Mouse (Mus musculus) hematopoietic stem cell, adult 5-6 weeks (primary cell): ENCODE data around the gene Pah. TPM values are rescaled to one million over a fixed set of nuclear protein-coding genes. Genes with fewer than 3 reads are reported as not detected.

ENCODE experiments used
- ATAC-seq, 2 experiments: fragments of 125-278 bp in 1 of 2; replicated peaks in 1 of 2; 2 replicates each; pipeline ENCODE4 v1.8.0; 2016 to 2017; ENCODE audit warnings: inconsistent platforms in 2 of 2, mild to moderate bottlenecking in 2 of 2, moderate number of reproducible peaks in 2 of 2, low read depth in 1 of 2, moderate TSS enrichment in 1 of 2; ENCODE audit not compliant: low FRiP score in 2 of 2, poor library complexity in 2 of 2, severe bottlenecking in 2 of 2, insufficient read depth in 1 of 2, low TSS enrichment in 1 of 2
- total RNA-seq: library from RNA; stranded (forward); fragments of 172-1452, 232-1000 nt; gene quantifications from 2 replicates; pipeline ENCODE4 v1.2.3, GENCODE M21; 2017

Gene Pah
- not detected in 2 replicates for total RNA-seq

DNA sequence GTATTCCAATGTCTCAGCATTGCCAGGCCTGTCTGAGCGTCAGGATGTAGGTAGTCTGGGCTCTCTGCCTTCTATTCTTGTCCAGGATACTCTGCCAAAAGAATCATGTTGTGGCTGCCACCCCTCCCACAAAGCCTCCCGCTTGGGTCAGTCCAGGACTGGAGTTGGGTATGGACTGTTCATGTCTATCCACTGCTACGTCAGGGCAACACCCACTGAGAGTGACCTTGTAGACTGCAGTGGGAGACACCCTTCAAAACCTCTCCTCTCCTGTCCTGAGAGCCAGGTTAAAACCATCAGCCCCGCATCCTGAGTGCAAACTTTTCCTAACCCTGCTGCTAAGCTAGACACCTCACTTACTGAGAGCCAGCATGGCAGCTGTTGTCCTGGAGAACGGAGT, at the start of gene Pah:
Pah (plus strand) TSS at position 150 of the 400 bp plus-strand sequence.
- ATAC-seq = no peak

- no peak for ATAC-seq
These were observed 48.0 kb upstream of the Pah start for GRCm38 (mm10) chr10:87473475-87474131.

DNA sequence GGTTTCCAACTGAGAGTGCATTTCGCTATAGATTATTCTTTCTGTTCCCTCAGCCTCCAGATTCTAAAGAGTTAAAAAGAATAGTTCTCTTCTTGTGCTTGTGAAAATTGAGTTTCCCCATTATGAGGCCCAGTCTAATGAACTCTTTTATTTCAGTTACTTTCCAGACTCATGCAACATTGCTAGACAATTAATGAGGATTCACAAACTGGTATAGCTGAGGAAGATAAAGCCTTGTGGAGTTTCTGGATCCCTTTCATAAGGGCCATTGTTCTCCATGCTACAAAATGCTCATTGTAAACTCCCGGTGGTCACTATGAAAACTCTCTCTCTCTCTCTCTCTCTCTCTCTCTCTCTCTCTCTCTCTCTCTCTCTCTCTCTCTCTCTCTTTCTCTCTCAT, 46.6 kb upstream of the Pah start:
- no peak for ATAC-seq

DNA sequence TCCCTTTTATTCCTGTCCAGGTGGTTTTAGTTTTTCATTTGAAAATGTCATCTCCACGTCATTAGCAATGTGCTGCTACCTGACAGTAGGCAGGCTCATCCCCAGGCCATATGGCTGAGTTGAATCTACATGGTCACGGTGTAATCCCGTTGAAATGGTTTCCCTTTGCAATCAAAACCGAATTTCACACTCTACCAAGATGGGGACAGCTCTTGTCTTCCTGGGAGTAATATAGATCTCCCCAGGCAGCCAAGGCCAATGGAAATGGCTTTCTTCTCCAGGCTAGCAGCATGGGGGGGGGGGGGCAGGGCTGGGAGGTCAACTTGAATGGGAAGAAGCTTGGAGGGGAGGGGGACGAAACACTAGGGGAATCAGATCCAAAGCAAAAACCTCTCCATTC, 43.7 kb upstream of the Pah start:
- ATAC-seq = no peak

GRCm38 (mm10) chr10:87484831-87485720, 36.5 kb upstream of the Pah start:
- ATAC-seq = no peak

DNA sequence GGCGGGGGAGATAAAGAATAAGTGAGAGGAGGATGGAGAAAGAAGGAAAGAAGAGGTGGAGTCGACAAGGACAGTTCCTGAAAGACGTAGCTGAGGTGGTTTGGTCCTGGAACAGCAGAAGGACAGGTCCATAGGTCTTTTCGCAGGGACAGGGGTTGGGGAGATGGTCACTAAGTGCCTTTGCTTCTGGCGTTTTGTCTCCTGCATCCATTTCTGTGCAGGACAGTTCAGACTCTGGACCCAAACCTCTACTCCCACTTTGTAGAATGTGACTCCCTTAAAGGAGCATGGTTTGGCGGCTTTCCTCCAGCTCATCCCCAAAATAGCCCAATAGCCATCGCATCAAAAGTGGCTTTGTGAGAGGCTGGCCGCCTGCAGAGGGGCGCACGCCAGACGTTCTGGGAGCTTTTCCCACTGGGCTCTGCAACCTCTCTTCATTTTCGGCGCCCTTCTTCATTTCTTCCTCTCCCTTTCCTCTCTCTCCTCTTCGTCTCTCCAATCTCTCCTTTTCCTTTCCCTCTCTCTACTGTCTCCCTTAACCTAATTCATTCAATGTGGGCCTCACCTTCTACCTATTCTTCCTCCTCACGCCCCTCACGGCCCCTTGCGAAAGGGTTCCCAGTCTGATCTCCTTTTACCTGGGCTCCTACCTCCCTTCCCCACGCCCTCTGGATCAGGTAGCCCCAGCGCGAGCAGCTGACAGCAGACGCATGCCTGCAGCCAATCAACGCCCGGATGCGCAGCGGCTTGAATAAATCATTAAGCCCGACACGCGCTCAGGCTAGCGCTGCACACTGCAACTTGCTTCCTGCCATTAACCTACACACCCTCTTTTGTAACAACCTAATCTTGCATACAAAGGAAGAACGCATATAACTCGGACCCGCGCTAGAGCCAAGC, 35.6 kb upstream of the Pah start:
- ATAC-seq = 0 out of 4 replicates have a peak, but pooled peaks of 1 of the 2 experiments have one; percentile 36

DNA sequence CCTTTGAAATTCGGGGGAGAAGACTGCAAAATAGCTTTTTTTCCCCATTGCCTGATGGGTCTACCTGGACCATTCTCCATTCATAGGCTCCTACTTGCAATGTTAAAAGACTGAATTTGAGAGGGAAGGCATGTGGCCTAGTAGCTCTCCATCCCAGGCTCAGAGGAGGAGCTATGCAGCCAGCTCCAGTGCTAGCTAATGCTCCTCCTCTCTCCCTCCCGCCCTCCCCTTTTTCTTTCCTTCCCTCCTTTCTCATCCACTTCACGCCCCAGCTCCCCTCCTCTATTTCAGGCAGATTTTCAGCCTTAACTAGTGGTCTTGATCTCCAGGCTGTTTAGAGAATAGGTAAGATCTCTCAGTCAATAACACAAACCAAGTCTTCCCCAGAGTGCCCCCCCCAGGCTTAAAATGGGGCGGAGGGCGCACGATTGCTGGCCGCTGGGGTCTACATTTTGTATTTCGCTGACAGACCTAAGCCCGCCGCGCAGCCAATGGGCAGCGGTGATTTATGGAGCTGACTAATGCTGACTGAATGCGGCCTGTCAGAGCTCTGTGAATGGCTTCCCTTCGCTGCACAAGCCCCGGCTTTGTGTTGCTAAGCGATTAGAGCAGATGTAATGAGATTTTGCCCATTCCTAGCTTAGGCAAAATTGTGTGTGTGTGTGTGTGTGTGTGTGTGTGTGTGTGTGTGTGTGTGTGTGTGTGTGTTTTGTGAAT, 33.0 kb upstream of the Pah start:
- peak; percentile 19 to 70; a peak in 2 of 4 replicates for ATAC-seq

DNA sequence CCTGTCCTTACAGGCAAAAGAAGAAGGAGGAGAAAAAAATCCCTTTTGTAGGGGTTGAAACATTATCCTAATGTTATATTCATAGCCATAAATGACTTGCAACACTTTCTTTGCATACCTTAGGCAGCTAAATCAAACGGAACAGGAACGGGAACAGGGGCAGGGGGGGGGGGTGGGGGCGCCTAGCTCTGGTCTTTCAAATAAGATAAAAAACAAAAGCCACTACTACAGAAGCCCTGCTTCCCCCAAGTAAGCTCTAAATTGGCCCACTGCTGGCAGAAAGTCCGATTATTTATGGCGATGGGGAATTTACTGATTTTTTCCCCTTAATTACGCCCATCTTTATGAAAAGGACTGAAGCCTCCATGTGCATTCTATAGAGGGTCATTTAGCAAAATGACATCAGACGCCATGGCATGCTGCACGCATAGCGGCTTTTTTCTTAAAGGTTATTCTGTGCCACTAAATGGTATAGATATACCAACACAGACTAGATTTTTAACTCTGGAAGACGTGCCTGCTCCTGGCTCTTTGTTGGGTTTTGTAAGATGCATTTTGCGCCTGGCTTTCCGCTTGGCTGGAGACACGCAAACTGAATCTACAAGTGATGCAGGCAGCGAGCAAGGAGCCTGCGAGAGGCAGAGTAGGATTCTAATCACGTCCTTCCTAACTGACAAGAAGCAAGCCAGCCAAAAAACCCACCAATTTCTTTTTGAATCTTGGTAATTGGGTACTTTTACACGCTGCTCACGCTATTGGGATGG, 32.2 kb upstream of the Pah start:
- no peak for ATAC-seq

- no peak for ATAC-seq
These were observed 31.3 kb upstream of the Pah start for GRCm38 (mm10) chr10:87490328-87490727.

DNA sequence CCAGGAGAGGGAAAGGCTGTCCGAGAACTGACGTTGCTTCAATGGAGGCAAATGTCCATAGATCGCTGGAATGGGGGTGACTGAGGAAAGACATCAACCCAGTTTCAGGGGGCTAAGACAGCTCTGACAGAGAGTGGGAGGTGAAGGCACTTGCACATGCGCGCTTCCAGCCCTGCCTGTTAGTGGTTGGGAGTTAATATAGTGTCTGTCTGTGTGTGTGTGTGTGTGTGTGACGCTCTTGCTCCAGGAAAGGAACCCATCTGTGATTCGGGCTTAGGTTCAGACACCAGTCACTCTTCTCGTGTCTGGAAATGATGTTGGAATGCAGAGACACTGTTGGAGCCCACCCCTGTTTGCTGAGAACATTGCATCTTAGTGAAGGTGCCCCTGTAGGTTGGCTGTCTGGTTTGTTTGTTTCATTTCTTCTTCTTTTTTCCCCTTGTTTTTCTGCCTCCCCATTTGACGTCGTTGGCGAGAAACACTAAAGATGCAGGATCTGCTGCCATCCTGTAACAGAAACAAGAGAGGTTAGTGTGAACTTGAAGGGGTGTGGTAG, 30.0 kb upstream of the Pah start:
- no peak for ATAC-seq

GRCm38 (mm10) chr10:87492332-87492660, 29.3 kb upstream of the Pah start:
- ATAC-seq = no peak

GRCm38 (mm10) chr10:87492661-87493551, 28.7 kb upstream of the Pah start:
- peak; percentile 20 to 34; a peak in 2 of 4 replicates for ATAC-seq

DNA sequence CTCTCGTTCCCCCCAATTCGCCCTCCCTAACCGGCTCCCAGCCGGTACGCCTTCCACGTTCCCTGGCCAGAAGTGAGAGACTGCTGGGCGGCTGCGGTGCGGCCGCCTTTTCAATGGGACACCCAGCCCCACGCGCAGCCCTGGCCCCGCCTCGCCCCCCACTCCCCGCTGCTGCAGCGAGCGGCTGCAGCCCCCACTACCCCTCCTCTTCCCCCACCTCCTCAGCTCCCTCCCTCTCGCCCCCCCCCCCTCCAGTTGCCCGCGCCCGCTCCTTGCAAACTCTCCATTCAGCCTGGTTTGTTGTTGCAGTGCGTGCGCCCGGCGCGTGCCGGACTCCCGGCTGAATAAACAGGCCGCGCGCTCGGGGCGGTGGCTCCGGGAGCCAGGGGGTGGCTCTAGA, 28.0 kb upstream of the Pah start, which contains the start of gene Ascl1:
Ascl1 (minus strand) TSS at position 85 of the 400 bp plus-strand sequence.
- no peak for ATAC-seq

- ATAC-seq = no peak
These were observed 27.4 kb upstream of the Pah start for GRCm38 (mm10) chr10:87494176-87494575.

DNA sequence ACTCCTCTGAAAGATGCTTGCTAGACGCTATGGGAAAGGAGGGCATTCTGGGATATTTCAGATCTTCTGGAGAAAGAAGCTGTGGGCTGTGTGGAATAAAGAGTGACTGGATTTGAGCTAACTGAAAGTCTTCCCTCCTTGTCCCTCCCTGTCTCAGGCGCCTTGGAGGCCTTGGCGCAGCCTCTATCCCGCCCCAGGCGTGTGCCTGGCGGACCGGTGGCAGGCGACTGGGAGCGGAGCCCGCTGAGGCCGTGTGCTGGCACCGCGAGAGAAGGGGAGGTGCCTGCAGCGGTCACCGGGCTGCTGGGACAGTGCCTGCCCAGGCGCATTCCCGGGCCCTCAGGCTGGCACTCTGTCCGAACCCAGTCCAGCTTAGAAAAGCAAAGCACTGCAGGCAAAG, 27.0 kb upstream of the Pah start:
- ATAC-seq = 0 out of 4 replicates have a peak, but pooled peaks have one; percentile 23 to 45
